Mouse (Mus musculus) brain, embryonic 14.5 days (tissue): ENCODE measurements around the gene Osbpl6.

Experiments
- CTCF ChIP-seq: fragments of 200-500 bp; IDR thresholded peaks from 2 replicates; pipeline ENCODE4 v1.5.1; 2012; ENCODE audit warnings: inconsistent platforms, mild to moderate bottlenecking, moderate library complexity, borderline replicate concordance; ENCODE audit not compliant: insufficient read depth, insufficient read length; ENCODE audit errors: extremely low read depth
- POLR2A ChIP-seq: fragments of 200-500 bp; IDR thresholded peaks from 2 replicates; pipeline ENCODE4 v1.6.1; 2012; ENCODE audit warnings: mild to moderate bottlenecking, inconsistent platforms, borderline replicate concordance; ENCODE audit not compliant: poor library complexity, insufficient read depth, insufficient read length, severe bottlenecking; ENCODE audit errors: extremely low read depth

DNA sequence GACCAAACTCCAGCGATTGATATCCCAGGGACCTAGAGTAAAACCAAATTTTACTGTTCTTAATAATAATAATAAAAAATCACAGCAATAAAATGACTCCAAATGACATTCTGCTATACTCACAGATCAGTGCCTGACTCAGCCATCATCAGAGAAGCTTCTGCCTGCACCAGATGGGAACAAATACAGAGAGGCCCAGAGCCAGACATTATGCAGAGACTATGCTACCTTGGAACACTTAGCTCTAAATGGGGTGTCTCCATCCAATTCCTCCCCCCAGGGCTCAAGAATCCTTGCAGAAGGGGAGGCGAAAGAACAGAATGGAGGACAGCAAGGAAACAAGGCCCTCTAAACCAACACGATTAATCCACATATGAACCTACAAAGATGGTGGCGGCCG lies 60.4 kb downstream of the Osbpl6 start:
- TF ChIP-seq POLR2A (no peak), CTCF (no peak)
